Mouse (Mus musculus): ENCODE results near the gene Dtnb. TPM values are rescaled to one million over a fixed set of nuclear protein-coding genes. Genes with fewer than 3 reads are reported as not detected.
"Not testable (repeated sequence)": the region's sequence is repeated elsewhere in the genome, so short reads cannot be mapped to it uniquely, and the experiment has no call there.

Gene Dtnb
- polyA plus RNA-seq (2015; fragmentation: Nextera tagmentation; extraction: Ambion mirVana), result 48.7 and 54.1 TPM in 2 replicates

DNA sequence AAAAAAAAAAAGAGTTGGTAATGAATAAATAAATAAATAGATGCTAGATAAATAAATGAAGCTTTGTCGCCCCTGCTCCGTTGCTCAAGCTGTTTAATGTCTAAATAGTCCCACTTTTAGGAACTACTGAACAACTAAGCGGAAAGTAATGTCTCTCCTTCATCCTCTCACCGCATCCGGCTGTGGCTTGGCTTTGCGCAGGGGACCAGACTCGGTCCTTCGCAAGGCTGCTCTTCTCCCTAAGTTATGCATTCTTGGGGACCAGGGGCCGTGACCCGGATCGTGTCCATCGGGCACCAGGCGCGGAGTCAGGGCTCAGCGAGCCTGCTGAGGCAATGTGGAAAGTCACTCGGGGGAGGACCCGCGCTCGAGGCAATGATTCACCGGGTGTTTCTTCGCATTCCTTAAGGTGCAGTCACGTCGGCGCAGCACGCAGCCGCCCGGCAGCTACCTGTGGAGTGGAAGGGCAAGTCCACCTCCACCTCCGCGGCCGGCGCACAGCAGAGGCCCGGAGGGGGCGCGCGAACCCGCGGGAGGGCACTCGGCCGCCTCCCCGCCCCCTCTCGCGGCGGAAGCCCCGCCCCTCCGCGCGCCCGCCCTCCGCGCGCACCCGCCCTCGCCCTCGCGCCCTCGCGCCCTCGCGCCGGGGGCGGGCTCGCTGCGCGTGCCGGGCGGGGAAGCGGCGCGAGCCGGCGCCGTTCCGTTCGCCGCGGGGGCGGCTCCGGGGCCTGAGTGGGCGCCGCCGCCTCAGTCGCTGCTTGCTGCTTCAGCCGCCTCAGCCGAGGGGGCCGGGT, at the start of gene Dtnb:
Gene Dtnb, plus strand, starts transcription at position 595 of the 794 bp plus-strand sequence.
- H3K9me3 ChIP-seq, result no peaks in the 10 kb centered on the region
- H3K27me3 ChIP-seq (replicated peaks), result no peaks in the 10 kb centered on the region
- H3K4me3 ChIP-seq, result peak within 1 kb of the TSS; percentile 94
- peaks cover 12% of the 10 kb centered on the region for H3K4me1 ChIP-seq
- no peaks in the 10 kb centered on the region for H3K36me3 ChIP-seq (replicated peaks)
- peak within 1 kb of the TSS; percentile 97 for H3K9ac ChIP-seq
- WGBS, result 2% methylated on average over 49 of the region's 85 CpGs
- peak; percentile 87 for ATAC-seq (replicated peaks)
- peak within 1 kb of the TSS; percentile 77 for H3K4me2 ChIP-seq
- H3K27ac ChIP-seq, result peak within 1 kb of the TSS; percentile 94

DNA sequence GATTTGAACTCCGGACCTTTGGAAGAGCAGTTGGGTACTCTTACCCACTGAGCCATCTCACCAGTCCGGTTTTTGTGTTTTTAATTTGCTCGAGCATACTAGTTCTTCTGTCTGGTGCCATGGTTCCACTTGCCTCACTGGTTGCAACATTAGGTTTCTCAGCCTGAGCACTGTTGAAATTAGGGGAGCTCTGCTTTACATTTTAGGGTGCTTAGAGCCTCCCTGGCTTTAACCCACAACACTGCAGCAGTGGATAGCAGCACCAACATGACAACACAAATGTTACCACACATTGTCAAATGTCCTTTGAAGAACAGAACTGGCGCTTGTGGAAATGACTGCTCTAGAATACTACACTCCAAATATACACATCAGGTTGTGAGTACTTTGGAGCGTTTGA, 46.6 kb upstream of the Dtnb start:
- H3K9me3 ChIP-seq, result no peaks in the 10 kb centered on the region
- H3K4me3 ChIP-seq, result no peak overlapping the region
- H3K27ac ChIP-seq, result no peak overlapping the region
- no peak for ATAC-seq (replicated peaks)
- H3K4me2 ChIP-seq, result no peak overlapping the region
- H3K9ac ChIP-seq, result no peak overlapping the region
- no peaks in the 10 kb centered on the region for H3K4me1 ChIP-seq
- H3K36me3 ChIP-seq (replicated peaks), result no peaks in the 10 kb centered on the region
- H3K27me3 ChIP-seq (replicated peaks), result no peaks in the 10 kb centered on the region
- WGBS, result 94% methylated on average over 5 of the region's 5 CpGs

DNA sequence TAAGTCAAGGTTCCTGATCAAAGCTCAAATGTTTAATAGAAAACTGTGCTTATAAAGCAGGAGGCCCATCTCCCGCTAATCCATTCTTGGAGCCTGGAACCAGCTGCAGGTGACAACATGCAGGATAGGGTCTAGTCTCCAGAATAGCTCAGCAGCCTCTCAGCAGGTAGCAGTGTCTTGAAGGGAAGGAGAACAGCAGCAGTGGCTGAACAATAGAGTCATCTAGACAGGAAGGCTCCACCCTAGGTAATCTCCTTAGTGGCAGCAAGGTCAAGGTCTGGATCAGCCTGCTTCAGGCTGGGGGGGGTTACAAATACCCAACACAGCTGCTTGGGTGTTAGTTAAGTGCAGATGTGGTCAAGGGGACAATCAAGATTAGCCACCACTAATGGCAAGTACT, 36.7 kb upstream of the Dtnb start:
- WGBS, result 96% methylated on average over 1 of the region's 1 CpGs
- H3K4me2 ChIP-seq; ATAC-seq (replicated peaks); H3K36me3 ChIP-seq (replicated peaks); H3K9ac ChIP-seq; H3K27ac ChIP-seq; H3K9me3 ChIP-seq; H3K4me3 ChIP-seq; H3K4me1 ChIP-seq; H3K27me3 ChIP-seq (replicated peaks): not testable (repeated sequence)

DNA sequence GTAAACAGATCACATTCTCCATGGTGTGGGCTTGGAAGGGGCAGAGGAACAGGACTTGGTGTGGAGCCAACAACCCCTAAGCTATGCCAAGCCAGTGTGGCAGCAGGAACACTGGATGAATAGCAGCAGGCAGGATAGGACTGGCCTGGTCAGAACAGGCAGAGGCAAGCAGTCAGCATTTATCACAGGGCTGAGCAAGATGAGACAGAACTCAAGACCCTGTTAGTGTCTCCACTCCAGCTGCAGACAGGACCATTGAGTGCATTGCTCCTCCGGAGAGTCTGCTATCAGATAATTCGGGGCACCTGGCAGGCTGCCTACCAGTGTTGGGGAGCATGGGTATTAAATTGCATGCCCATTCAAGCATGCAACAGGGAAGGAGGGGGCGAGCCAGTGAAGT, 34.6 kb upstream of the Dtnb start:
- Histone ChIP-seq H3K36me3 (replicated peaks) (no peaks in the 10 kb centered on the region), H3K27ac (no peak overlapping the region), H3K27me3 (replicated peaks) (no peaks in the 10 kb centered on the region), H3K4me2 (no peak overlapping the region), H3K9ac (no peak overlapping the region), H3K4me1 (no peaks in the 10 kb centered on the region), H3K4me3 (no peak overlapping the region), H3K9me3 (no peaks in the 10 kb centered on the region)
- peak; percentile 67 for ATAC-seq (replicated peaks)
- 64% methylated on average over 3 of the region's 3 CpGs for WGBS

DNA sequence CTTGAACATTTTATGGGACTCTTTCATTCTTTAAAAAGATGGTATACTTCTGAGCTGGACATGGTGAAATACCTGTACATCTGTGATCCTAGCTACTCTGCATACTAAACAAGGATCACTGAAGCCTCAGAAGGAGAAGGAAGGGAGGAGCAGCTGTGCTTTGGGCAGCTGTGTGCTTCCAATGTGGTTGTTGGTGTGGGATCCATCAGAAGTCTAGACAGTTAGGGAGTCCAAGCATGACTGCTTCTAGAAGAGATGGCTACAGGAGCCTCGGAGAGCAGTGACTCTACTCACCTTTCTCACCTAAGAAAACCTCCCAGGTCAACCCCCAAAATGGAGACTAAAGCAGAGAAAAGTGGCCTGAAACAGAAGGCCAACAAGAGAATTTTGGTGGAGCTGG, 34.1 kb upstream of the Dtnb start:
- no peak overlapping the region for H3K4me3 ChIP-seq
- H3K9ac ChIP-seq, result no peak overlapping the region
- no peaks in the 10 kb centered on the region for H3K4me1 ChIP-seq
- H3K27ac ChIP-seq, result no peak overlapping the region
- ATAC-seq (replicated peaks), result no peak
- H3K36me3 ChIP-seq (replicated peaks), result no peaks in the 10 kb centered on the region
- 93% methylated on average over 1 of the region's 1 CpGs for WGBS
- no peaks in the 10 kb centered on the region for H3K27me3 ChIP-seq (replicated peaks)
- H3K9me3 ChIP-seq, result no peaks in the 10 kb centered on the region
- H3K4me2 ChIP-seq, result no peak overlapping the region

DNA sequence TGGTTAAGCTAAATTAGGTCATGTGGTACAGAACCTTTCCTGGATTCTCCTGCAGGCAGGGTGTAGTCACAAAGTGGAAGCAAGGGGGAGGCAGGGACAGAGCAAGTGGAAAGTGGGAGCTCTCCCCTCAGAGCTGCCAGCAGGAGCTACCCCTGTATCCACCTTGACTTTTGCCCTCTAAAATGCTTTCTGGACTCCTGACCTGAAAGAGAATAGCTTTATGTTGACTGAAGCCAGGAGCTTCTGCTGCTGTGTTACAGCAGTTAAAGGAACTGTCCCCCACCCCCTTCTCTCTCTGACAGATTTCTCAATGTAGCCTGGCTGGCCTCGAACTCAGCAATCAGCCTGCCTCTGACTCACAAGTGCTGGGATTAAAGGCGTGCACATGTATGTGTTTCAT, 32.6 kb upstream of the Dtnb start:
- Histone ChIP-seq H3K27ac (no peak overlapping the region), H3K9ac (no peak overlapping the region), H3K4me1 (no peaks in the 10 kb centered on the region), H3K36me3 (replicated peaks) (no peaks in the 10 kb centered on the region), H3K4me2 (no peak overlapping the region), H3K27me3 (replicated peaks) (no peaks in the 10 kb centered on the region), H3K4me3 (no peak overlapping the region), H3K9me3 (no peaks in the 10 kb centered on the region)
- 74% methylated on average over 2 of the region's 2 CpGs for whole genome bisulfite sequencing
- ATAC-seq (replicated peaks), result no peak

DNA sequence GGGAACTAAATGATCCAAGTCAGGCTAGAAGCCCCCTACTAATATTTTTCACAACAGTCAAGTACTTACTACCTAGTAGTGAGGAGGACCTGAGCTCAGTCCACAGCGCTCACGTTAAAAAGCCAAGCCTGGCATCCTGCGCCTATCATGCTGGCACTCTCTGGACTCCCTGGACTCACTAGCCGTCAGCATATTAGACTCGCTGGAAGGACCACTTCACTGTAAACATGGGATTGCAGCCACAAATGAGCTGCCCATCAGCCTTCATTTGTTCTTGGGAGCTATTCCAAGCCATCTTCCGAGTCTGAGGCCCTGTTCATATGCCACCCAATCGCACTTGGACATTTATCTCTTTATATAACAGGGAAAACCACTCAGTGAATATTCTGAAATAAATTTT, 31.3 kb upstream of the Dtnb start:
- H3K4me2 ChIP-seq, result no peak overlapping the region
- no peaks in the 10 kb centered on the region for H3K9me3 ChIP-seq
- H3K27ac ChIP-seq, result no peak overlapping the region
- H3K4me3 ChIP-seq, result no peak overlapping the region
- no peak overlapping the region for H3K9ac ChIP-seq
- H3K36me3 ChIP-seq (replicated peaks), result no peaks in the 10 kb centered on the region
- H3K27me3 ChIP-seq (replicated peaks), result no peaks in the 10 kb centered on the region
- H3K4me1 ChIP-seq, result no peaks in the 10 kb centered on the region
- 92% methylated on average over 7 of the region's 7 CpGs for WGBS
- ATAC-seq (replicated peaks), result no peak

DNA sequence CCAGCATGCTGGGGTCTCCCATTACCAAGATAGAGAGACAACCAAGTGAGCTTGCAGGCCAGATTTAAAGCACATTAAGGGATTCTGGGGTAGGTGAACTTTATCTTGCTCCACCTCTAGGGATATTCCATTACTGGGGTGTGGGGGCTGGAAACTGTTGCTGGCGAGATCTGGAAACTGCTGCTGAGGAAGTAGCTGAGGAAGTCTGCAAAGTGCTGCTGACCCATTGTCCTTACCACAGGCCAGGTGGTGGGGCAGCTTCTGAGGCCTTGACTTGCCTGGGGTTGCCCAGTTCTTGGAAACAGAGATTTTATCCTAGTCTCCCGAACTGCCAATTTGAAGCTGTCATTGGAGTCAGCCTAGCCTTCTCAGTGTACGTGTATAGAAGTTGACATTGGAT, 26.7 kb upstream of the Dtnb start:
- Histone ChIP-seq H3K27me3 (replicated peaks) (no peaks in the 10 kb centered on the region), H3K27ac (no peak overlapping the region), H3K4me2 (no peak overlapping the region), H3K9me3 (no peaks in the 10 kb centered on the region), H3K36me3 (replicated peaks) (no peaks in the 10 kb centered on the region), H3K4me1 (peaks cover 6% of the 10 kb centered on the region; the same call in 1 of the 2 replicates), H3K4me3 (no peak overlapping the region), H3K9ac (no peak overlapping the region)
- no peak for ATAC-seq (replicated peaks)
- WGBS, result 57% methylated on average over 3 of the region's 3 CpGs

DNA sequence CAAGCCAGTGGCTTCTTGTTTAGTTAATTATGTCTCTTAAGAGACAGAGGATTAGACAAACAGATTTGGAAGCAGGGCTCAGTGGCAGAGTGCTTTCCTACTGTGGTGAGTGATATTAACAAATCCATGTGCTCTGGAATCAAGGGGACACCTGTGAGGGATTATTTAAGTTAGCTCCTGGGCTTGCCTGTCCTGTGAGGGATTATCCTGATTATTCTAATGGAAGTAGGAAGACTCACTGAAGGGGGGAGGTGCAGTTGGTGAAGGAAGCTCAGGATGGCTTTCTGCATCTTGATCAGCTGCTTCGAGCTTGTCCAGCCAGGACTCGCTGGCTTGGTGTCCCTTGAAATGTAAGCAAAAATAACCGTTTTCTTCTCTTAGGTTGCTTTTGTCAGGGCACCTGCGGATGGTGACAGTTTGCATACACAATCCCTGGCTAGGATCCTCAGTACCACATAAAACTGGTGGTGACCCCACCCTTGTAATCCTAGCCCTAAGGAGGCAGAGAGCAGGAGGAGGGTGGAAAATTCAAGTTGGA, 26.0 kb upstream of the Dtnb start:
- Histone ChIP-seq H3K9ac (no peak overlapping the region), H3K4me2 (no peak overlapping the region), H3K4me1 (peaks cover 6% of the 10 kb centered on the region; the same call in 1 of the 2 replicates), H3K27ac (no peak overlapping the region), H3K36me3 (replicated peaks) (no peaks in the 10 kb centered on the region), H3K4me3 (no peak overlapping the region), H3K27me3 (replicated peaks) (no peaks in the 10 kb centered on the region), H3K9me3 (no peaks in the 10 kb centered on the region)
- WGBS, result 11% methylated on average over 4 of the region's 4 CpGs
- ATAC-seq (replicated peaks), result peak; percentile 27; the same call in 1 of the 2 replicates

DNA sequence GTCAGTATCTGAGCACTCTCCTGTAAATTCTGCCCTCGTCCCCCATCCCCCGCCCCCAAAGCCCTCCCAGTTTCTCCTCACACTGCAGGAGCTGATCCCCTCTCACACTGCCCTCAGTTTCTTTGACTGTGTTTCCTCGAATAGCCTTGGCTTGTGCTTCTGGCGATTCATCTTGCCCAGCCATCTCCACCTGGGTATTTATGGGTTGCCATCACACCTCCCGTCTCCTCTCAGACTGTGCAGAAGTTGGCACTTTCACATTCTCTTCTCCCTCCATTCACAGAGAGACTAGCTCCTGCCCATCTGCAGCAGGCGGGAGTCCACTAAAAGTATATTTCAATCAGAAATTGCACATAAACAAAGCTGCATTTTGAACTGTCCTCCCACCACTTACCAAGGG, 25.4 kb upstream of the Dtnb start:
- ATAC-seq (replicated peaks), result no peak

DNA sequence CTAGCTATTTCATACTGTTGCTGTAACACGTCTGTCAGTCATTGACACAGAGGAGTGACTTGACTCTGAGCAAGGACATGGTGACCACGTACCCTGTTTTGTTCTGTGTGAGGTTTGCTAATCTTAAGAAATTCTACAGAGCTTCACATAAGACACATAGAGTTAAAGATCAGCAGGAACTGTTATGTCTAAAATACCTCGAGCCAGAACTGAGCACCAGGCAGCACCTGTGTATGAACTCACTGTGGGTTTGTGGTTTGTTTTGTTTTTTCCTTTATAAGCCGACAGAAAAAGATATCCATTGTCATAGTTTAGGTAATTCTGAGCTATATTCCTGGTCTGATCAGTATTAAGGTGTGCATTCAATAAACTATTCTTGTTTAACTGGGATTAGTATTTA, 24.7 kb upstream of the Dtnb start:
- Histone ChIP-seq H3K27me3 (replicated peaks) (no peaks in the 10 kb centered on the region), H3K4me1 (peaks cover 6% of the 10 kb centered on the region; the same call in 1 of the 2 replicates), H3K9me3 (no peaks in the 10 kb centered on the region), H3K9ac (no peak overlapping the region), H3K4me2 (no peak overlapping the region), H3K4me3 (no peak overlapping the region), H3K27ac (no peak overlapping the region), H3K36me3 (replicated peaks) (no peaks in the 10 kb centered on the region)
- no peak for ATAC-seq (replicated peaks)
- 54% methylated on average over 4 of the region's 4 CpGs for WGBS

More for the DNA sequence above, 25.4 kb upstream of the Dtnb start:
- no peak overlapping the region for H3K4me2 ChIP-seq
- no peaks in the 10 kb centered on the region for H3K9me3 ChIP-seq
- no peak overlapping the region for H3K9ac ChIP-seq
- WGBS, result 30% methylated on average over 6 of the region's 6 CpGs
- H3K4me3 ChIP-seq, result no peak overlapping the region
- H3K27me3 ChIP-seq (replicated peaks), result no peaks in the 10 kb centered on the region
- peaks cover 6% of the 10 kb centered on the region; the same call in 1 of the 2 replicates for H3K4me1 ChIP-seq
- H3K36me3 ChIP-seq (replicated peaks), result no peaks in the 10 kb centered on the region
- no peak overlapping the region for H3K27ac ChIP-seq

DNA sequence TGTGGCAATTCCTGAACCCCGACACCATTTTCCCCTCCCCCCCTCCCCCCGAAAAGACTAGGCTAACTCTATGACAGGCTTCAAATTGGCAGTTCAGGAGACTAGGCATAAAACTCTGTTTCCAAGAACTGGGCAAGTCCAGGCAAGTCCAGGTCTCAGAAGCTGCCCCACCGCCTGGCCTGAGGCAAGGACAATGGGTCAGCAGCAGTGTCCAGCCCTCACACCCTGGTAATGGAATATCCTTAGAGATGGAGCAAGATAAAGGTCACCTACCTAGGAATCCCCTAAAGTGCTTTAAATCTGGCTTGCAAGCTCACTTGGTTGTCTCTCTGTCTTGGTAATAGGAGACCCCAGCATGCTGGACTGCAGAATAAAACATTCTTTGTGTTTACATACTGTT, 24.3 kb upstream of the Dtnb start:
- Histone ChIP-seq H3K4me3 (no peak overlapping the region), H3K27ac (no peak overlapping the region), H3K4me1 (peaks cover 6% of the 10 kb centered on the region; the same call in 1 of the 2 replicates), H3K9ac (no peak overlapping the region), H3K27me3 (replicated peaks) (no peaks in the 10 kb centered on the region), H3K36me3 (replicated peaks) (no peaks in the 10 kb centered on the region), H3K4me2 (no peak overlapping the region), H3K9me3 (no peaks in the 10 kb centered on the region)
- no peak for ATAC-seq (replicated peaks)
- 66% methylated on average over 3 of the region's 3 CpGs for WGBS
